Mouse (Mus musculus) kidney, embryonic 14.5 days (tissue): ENCODE data around the gene Hdlbp. TPM values are rescaled to one million over a fixed set of nuclear protein-coding genes. Genes with fewer than 3 reads are reported as not detected.
"Not testable (repeated sequence)": the region's sequence is repeated elsewhere in the genome, so short reads cannot be mapped to it uniquely, and the experiment has no call there.

Experiments used
- ATAC-seq: fragments of 200-750 bp; cut with Nextera tagmentation; 2 replicates; pipeline ENCODE4 v1.8.0; 2017; ENCODE audit warnings: moderate number of reproducible peaks, mild to moderate bottlenecking, moderate TSS enrichment, moderate library complexity; ENCODE audit not compliant: low FRiP score, low TSS enrichment
- H3K27ac ChIP-seq: fragments of 300-500 bp; sonication (generic); 2 replicates; pipeline ENCODE4 v1.5.1; 2014; ENCODE audit warnings: low read depth, mild to moderate bottlenecking, low read length, moderate library complexity, mixed read lengths
- H3K27me3 ChIP-seq: fragments of 300-500 bp; sonication (generic); 2 replicates; pipeline ENCODE4 v1.6.1; 2014; ENCODE audit warnings: mild to moderate bottlenecking, low read length; ENCODE audit not compliant: control insufficient read depth, insufficient read depth
- H3K36me3 ChIP-seq: fragments of 300-500 bp; sonication (generic); 2 replicates; pipeline ENCODE4 v1.6.1; 2014; ENCODE audit warnings: low read length, mixed read lengths; ENCODE audit not compliant: control insufficient read depth, insufficient read depth
- H3K4me1 ChIP-seq: fragments of 300-500 bp; sonication (generic); 2 replicates; pipeline ENCODE4 v1.6.1; 2014; ENCODE audit warnings: low read length, mixed read lengths; ENCODE audit not compliant: control insufficient read depth, insufficient read depth
- H3K4me2 ChIP-seq: fragments of 300-500 bp; sonication (generic); replicated peaks from 2 replicates; pipeline ENCODE4 v1.6.1; 2014; ENCODE audit warnings: low read depth, mild to moderate bottlenecking, low read length
- H3K4me3 ChIP-seq: fragments of 300-500 bp; sonication (generic); 2 replicates; pipeline ENCODE4 v1.5.1; 2014; ENCODE audit warnings: mild to moderate bottlenecking, low read length
- H3K9ac ChIP-seq: fragments of 300-500 bp; sonication (generic); 2 replicates; pipeline ENCODE4 v1.6.1; 2014; ENCODE audit warnings: low read depth, mild to moderate bottlenecking, low read length, moderate library complexity
- H3K9me3 ChIP-seq: fragments of 300-500 bp; sonication (generic); 2 replicates; pipeline ENCODE4 v1.6.1; 2016; ENCODE audit warnings: low read length; ENCODE audit not compliant: control insufficient read depth
- WGBS: fragments of 180-500 bp; shearing (Covaris S2); extraction: QIAGEN DNeasy Blood & Tissue Kit; methylation state at CpG from one replicate; pipeline ENCODE4 v1.1.7; 2014; 5-methylcytosine and 5-hydroxymethylcytosine counted together
- polyA plus RNA-seq: library from polyadenylated mRNA; unstranded; fragments of >200 nt; fragmentation: Nextera tagmentation; extraction: Ambion mirVana; gene quantifications from 2 replicates; pipeline ENCODE4 v1.2.1, GENCODE M21; 2014

The Hdlbp gene
- polyA plus RNA-seq, 1 experiment from 2014 or later, result 161 TPM

GRCm38 (mm10) chr1:93458357-93458756 lies 20.3 kb downstream of the Hdlbp start:
- H3K27me3 ChIP-seq, result no peaks in the 10 kb centered on the region
- WGBS, result 53% methylated on average over 1 of the region's 1 CpGs
- no peak overlapping the region for H3K4me2 ChIP-seq
- no peak overlapping the region for H3K4me3 ChIP-seq
- H3K4me1 ChIP-seq, result no peaks in the 10 kb centered on the region
- H3K9ac ChIP-seq, result no peak overlapping the region
- H3K36me3 ChIP-seq, result no peaks in the 10 kb centered on the region
- H3K9me3 ChIP-seq, result no peaks in the 10 kb centered on the region
- no peak for ATAC-seq
- no peak overlapping the region for H3K27ac ChIP-seq

DNA sequence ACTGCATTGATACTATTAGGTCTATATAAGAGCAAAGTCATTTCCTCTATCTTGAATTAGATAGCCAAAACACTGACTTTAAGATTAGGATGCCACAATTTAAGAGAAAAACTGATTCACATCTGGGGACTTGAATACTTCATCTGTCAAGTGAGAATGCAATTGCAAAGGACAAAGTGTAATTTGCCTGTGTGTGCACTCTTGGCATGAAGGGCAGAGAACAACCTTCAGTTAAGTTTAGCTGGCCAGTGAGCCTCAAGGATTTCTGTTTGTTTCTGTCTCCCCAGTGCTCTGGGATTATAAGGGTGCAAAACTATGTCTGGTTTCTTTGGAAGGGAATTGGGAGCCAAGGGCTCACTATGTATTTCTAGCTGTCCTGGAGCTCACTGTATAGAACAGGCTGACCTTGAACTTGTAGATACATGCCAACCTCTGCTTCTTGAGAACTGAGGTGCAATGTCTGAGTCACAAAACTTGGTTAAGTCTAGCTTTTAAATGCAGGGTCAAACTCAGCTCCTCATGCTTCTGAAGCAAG lies 24.8 kb downstream of the Hdlbp start:
- no peak overlapping the region for H3K9ac ChIP-seq
- no peak overlapping the region for H3K4me2 ChIP-seq
- no peaks in the 10 kb centered on the region for H3K36me3 ChIP-seq
- no peak for ATAC-seq
- H3K4me1 ChIP-seq, result no peaks in the 10 kb centered on the region
- no peak overlapping the region for H3K27ac ChIP-seq
- no peak overlapping the region for H3K4me3 ChIP-seq
- no peaks in the 10 kb centered on the region for H3K27me3 ChIP-seq
- no peaks in the 10 kb centered on the region for H3K9me3 ChIP-seq

DNA sequence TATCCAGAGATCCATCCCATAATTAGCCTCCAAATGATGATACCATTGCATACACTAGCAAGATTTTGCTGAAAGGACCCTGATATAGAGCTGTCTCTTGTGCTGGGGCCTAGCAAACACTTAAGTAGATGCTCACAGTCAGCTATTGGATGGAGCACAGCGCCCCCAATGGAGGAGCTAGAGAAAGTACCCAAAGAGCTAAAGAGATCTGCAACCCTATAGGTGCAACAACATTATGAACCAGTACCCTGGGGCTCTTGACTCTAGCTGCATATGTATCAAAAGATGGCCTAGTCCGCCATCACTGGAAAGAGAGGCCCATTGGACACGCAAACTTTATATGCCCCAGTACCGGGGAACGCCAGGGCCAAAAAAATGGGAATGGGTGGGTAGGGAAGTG lies 28.5 kb downstream of the Hdlbp start:
- WGBS, result 84% methylated on average over 5 of the region's 5 CpGs
- not testable (repeated sequence) for ATAC-seq

GRCm38 (mm10) chr1:93445822-93446162 lies 32.8 kb downstream of the Hdlbp start:
- no peak; the same call in none of the 2 replicates for ATAC-seq
- peak overlapping the region; percentile 95 for H3K27ac ChIP-seq
- peak overlapping the region; percentile 65 for H3K4me2 ChIP-seq
- H3K9me3 ChIP-seq, result no peaks in the 10 kb centered on the region
- peaks cover 22% of the 10 kb centered on the region for H3K4me1 ChIP-seq
- peak overlapping the region; percentile 94 for H3K9ac ChIP-seq
- 14% methylated on average over 3 of the region's 3 CpGs for WGBS
- H3K36me3 ChIP-seq, result peaks cover 15% of the 10 kb centered on the region
- no peaks in the 10 kb centered on the region for H3K27me3 ChIP-seq
- peak overlapping the region; percentile 95 for H3K4me3 ChIP-seq

More for the DNA sequence above, 28.5 kb downstream of the Hdlbp start:
- H3K4me1 ChIP-seq, H3K4me3 ChIP-seq, H3K9me3 ChIP-seq, H3K36me3 ChIP-seq, H3K27ac ChIP-seq, H3K4me2 ChIP-seq, H3K27me3 ChIP-seq, H3K9ac ChIP-seq: not testable (repeated sequence)

GRCm38 (mm10) chr1:93445111-93445821 lies 33.3 kb downstream of the Hdlbp start:
- peak; percentile 94 for ATAC-seq
- under 1% methylated on average over 75 of the region's 84 CpGs for WGBS
- no peaks in the 10 kb centered on the region for H3K9me3 ChIP-seq

DNA sequence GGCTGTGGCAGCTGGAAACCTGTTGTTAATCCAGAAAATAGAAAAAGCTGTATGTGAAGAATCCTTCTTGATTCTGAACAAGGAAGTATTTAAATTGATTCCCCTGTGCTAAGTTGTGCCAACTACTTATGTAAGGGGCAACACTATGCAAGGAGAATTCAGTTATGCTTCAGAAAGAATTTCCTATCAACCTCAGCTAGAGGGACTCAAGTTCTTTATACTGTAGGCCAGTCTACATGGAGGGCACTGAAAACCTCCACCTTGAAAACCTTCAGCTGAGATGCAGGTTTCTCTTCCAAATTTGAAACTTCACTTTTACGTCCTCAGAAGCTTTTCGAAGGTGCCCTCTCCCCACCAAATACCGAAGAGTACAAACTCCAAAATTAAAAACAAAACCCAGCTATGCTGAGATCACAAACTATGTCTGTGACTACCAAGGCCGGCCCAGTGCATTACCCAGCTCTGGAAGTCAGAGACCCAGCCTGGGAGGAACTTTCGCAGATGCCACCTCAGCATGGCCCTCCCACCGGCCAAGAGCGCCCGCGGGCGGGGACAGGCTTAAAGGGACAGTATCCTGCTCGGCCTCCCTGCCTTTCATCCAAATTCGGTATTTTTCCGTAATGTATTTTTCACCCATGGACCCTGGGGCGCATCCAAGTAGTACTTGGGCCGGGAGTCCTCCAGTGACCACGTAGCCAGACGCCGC lies 34.1 kb downstream of the Hdlbp start:
- H3K4me1 ChIP-seq, result peaks cover 22% of the 10 kb centered on the region
- peak overlapping the region; percentile 95 for H3K4me3 ChIP-seq
- H3K9ac ChIP-seq, result peak overlapping the region; percentile 94
- H3K36me3 ChIP-seq, result peaks cover 22% of the 10 kb centered on the region
- peak; percentile 86 for ATAC-seq
- H3K27ac ChIP-seq, result peak overlapping the region; percentile 95
- 5% methylated on average over 18 of the region's 18 CpGs for WGBS
- H3K9me3 ChIP-seq, result no peaks in the 10 kb centered on the region
- no peaks in the 10 kb centered on the region for H3K27me3 ChIP-seq
- peak overlapping the region; percentile 65 for H3K4me2 ChIP-seq

More at GRCm38 (mm10) chr1:93445111-93445821, 33.3 kb downstream of the Hdlbp start:
- H3K27me3 ChIP-seq, result no peaks in the 10 kb centered on the region
- H3K27ac ChIP-seq, result peak overlapping the region; percentile 95
- H3K9ac ChIP-seq, result peak overlapping the region; percentile 94
- peaks cover 21% of the 10 kb centered on the region for H3K36me3 ChIP-seq
- peak overlapping the region; percentile 65 for H3K4me2 ChIP-seq
- H3K4me1 ChIP-seq, result peaks cover 22% of the 10 kb centered on the region
- H3K4me3 ChIP-seq, result peak overlapping the region; percentile 95

GRCm38 (mm10) chr1:93439321-93439720 lies 39.3 kb downstream of the Hdlbp start:
- no peak overlapping the region for H3K4me2 ChIP-seq
- H3K9me3 ChIP-seq, result no peaks in the 10 kb centered on the region
- 96% methylated on average over 1 of the region's 1 CpGs for WGBS
- no peak overlapping the region for H3K9ac ChIP-seq
- peaks cover 12% of the 10 kb centered on the region for H3K4me1 ChIP-seq
- H3K4me3 ChIP-seq, result no peak overlapping the region
- no peak for ATAC-seq
- no peaks in the 10 kb centered on the region for H3K27me3 ChIP-seq
- no peak overlapping the region for H3K27ac ChIP-seq
- H3K36me3 ChIP-seq, result peaks cover 68% of the 10 kb centered on the region

DNA sequence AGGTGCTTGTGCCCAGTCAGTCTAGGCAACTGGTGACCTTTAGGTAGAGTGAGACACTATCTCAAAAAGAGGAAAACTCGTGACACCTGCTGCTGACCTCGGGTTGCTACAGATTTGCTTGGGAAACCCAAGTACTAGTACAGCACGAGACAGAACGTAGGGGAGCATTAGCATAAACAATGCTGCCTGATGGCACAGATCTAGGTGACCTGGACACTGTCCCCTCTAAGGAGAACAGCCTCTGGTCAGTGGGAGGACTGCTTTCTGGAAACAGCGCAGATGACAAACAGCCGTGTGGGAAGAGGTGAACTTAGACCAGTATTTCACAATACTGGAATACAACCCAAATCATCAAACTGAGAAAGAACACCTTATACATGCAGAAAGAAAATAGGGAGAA lies 46.5 kb downstream of the Hdlbp start:
- 83% methylated on average over 6 of the region's 6 CpGs for WGBS
- H3K4me1 ChIP-seq, result no peaks in the 10 kb centered on the region
- no peak overlapping the region for H3K27ac ChIP-seq
- H3K9me3 ChIP-seq, result no peaks in the 10 kb centered on the region
- H3K9ac ChIP-seq, result no peak overlapping the region
- H3K36me3 ChIP-seq, result peaks cover 87% of the 10 kb centered on the region
- H3K4me2 ChIP-seq, result no peak overlapping the region
- ATAC-seq, result no peak
- no peaks in the 10 kb centered on the region for H3K27me3 ChIP-seq
- no peak overlapping the region for H3K4me3 ChIP-seq

GRCm38 (mm10) chr1:93403403-93403802 lies 75.2 kb downstream of the Hdlbp start:
- Histone ChIP-seq H3K9me3 (no peaks in the 10 kb centered on the region), H3K4me2 (no peak overlapping the region), H3K4me1 (0 out of 2 replicates have a peak, but pooled peaks cover 5% of the 10 kb centered on the region), H3K9ac (no peak overlapping the region), H3K4me3 (no peak overlapping the region), H3K36me3 (peaks cover 29% of the 10 kb centered on the region), H3K27ac (no peak overlapping the region), H3K27me3 (no peaks in the 10 kb centered on the region)
- 83% methylated on average over 4 of the region's 4 CpGs for WGBS
- ATAC-seq, result no peak
